In the genomic region with DNA sequence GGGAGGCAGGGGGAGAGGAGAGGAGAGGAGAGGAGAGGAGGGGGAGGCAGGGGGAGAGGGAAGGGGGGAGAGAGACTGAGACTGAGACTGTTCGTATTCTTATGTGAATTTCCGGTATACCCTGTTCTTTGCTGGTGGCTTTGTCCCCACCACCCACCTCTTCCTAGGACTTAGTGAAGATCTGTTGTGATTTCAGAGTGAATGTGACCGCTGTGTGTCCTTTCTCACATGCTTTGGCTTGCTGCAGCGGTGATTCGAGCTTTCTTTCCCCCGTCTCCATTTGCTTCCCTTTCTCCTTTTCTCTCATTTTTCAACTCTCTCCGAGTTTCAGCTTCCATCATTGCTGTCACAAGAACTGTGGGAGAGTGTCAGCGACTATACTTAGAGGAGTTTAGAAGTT, we compare ENCODE assay signal across 17 mouse cellular contexts. TPM values are rescaled to one million over a fixed set of nuclear protein-coding genes. Genes with fewer than 3 reads are reported as not detected.
A peak's percentile ranks its signal among the peaks of the same experiment; 100 is the strongest.
DNase-seq lines count a peak whose midpoint lies in the region; ATAC-seq lines count a peak whose summit lies in the region.
"Had no signal": no experiment of that assay in that cellular context is flagged by ENCODE, and none has a peak within 500 bp of the region (broad histone marks: within the 10 kb centered on the region; RNA-seq: fewer than 3 reads in every experiment).

No protein-coding gene starts in this region.

- H3K4me1 ChIP-seq in embryonic facial prominence, embryonic 13.5 days: peaks cover 5% of the 10 kb centered on the region; the same call in 1 of the 2 replicates
- H3K4me1 ChIP-seq in embryonic facial prominence, embryonic 10.5 days: no peaks in the 10 kb centered on the region
- peaks cover 4% of the 10 kb centered on the region for H3K4me1 ChIP-seq in liver, embryonic 11.5 days (replicated peaks; ENCODE audit: control insufficient read depth, insufficient read depth, low read length)
- H3K4me1 ChIP-seq in liver, embryonic 12.5 days: peaks cover 23% of the 10 kb centered on the region
- peaks cover 10% of the 10 kb centered on the region for H3K4me1 ChIP-seq in limb, embryonic 12.5 days (replicated peaks)
- no peaks in the 10 kb centered on the region; the same call in 1 of the 2 replicates for H3K4me1 ChIP-seq in hindbrain, embryonic 13.5 days (replicated peaks)

- no peaks in the 10 kb centered on the region for H3K27me3 ChIP-seq in embryonic facial prominence, embryonic 13.5 days
- no peaks in the 10 kb centered on the region for H3K27me3 ChIP-seq in embryonic facial prominence, embryonic 10.5 days (replicated peaks; ENCODE audit: low read depth, poor library complexity, severe bottlenecking)
- no peaks in the 10 kb centered on the region for H3K27me3 ChIP-seq in liver, embryonic 11.5 days (replicated peaks; ENCODE audit: control insufficient read depth, insufficient read depth, low read length)
- no peaks in the 10 kb centered on the region for H3K27me3 ChIP-seq in liver, embryonic 12.5 days (replicated peaks)
- no peaks in the 10 kb centered on the region for H3K27me3 ChIP-seq in limb, embryonic 12.5 days
- no peaks in the 10 kb centered on the region for H3K27me3 ChIP-seq in hindbrain, embryonic 13.5 days

- peak overlapping the region; percentile 82 for H3K27ac ChIP-seq in embryonic facial prominence, embryonic 13.5 days
- no peak overlapping the region for H3K27ac ChIP-seq in embryonic facial prominence, embryonic 10.5 days (replicated peaks)
- H3K27ac ChIP-seq in liver, embryonic 11.5 days (ENCODE audit: low read depth, low read length): no peak overlapping the region
- no peak overlapping the region for H3K27ac ChIP-seq in liver, embryonic 12.5 days
- peak overlapping the region; percentile 35; the same call in 1 of the 2 replicates for H3K27ac ChIP-seq in limb, embryonic 12.5 days
- no peak overlapping the region for H3K27ac ChIP-seq in hindbrain, embryonic 13.5 days

- 59% methylated on average over 8 of the region's 8 CpGs for WGBS in embryonic facial prominence, embryonic 13.5 days
- whole genome bisulfite sequencing in embryonic facial prominence, embryonic 10.5 days: 73% methylated on average over 8 of the region's 8 CpGs
- WGBS in liver, embryonic 11.5 days: 70% methylated on average over 8 of the region's 8 CpGs
- WGBS in liver, embryonic 12.5 days (ENCODE audit: insufficient replicate concordance): 65% methylated on average over 8 of the region's 8 CpGs
- WGBS in limb, embryonic 12.5 days: 69% methylated on average over 8 of the region's 8 CpGs
- WGBS in hindbrain, embryonic 13.5 days: 83% methylated on average over 8 of the region's 8 CpGs

- no peak overlapping the region for H3K4me3 ChIP-seq in embryonic facial prominence, embryonic 13.5 days
- H3K4me3 ChIP-seq in embryonic facial prominence, embryonic 10.5 days: no peak overlapping the region
- no peak overlapping the region for H3K4me3 ChIP-seq in liver, embryonic 11.5 days (ENCODE audit: low read depth, low read length)
- H3K4me3 ChIP-seq in liver, embryonic 12.5 days: no peak overlapping the region
- H3K4me3 ChIP-seq in limb, embryonic 12.5 days (replicated peaks): no peak overlapping the region
- no peak overlapping the region for H3K4me3 ChIP-seq in hindbrain, embryonic 13.5 days

- no peak overlapping the region for H3K4me2 ChIP-seq in embryonic facial prominence, embryonic 13.5 days
- H3K4me2 ChIP-seq in liver, embryonic 11.5 days: no peak overlapping the region
- no peak overlapping the region for H3K4me2 ChIP-seq in liver, embryonic 12.5 days
- H3K4me2 ChIP-seq in limb, embryonic 12.5 days: no peak overlapping the region
- H3K4me2 ChIP-seq in hindbrain, embryonic 13.5 days: no peak overlapping the region
- H3K4me2 ChIP-seq: heart, embryonic 11.5 days had no signal

- ATAC-seq in embryonic facial prominence, embryonic 13.5 days (ENCODE audit: insufficient number of reproducible peaks, insufficient read depth, low FRiP score, low TSS enrichment, low read depth): no peak
- ATAC-seq in liver, embryonic 11.5 days (replicated peaks; ENCODE audit: low FRiP score): no peak
- no peak for ATAC-seq in liver, embryonic 12.5 days
- no peak for ATAC-seq in limb, embryonic 12.5 days (ENCODE audit: insufficient number of reproducible peaks, insufficient read depth, low FRiP score, low TSS enrichment, low read depth)
- ATAC-seq in hindbrain, embryonic 13.5 days (ENCODE audit: low FRiP score): no peak

- DNase-seq in embryonic facial prominence, embryonic 10.5 days (ENCODE audit: low spot score): no peak
- DNase-seq in liver, embryonic 11.5 days (ENCODE audit: low spot score): peak; percentile 18
- DNase-seq in R1 (ENCODE audit: low read depth, low spot score): peak; percentile 72
- DNase-seq in layer of hippocampus, postnatal 36 days: no peak
- DNase-seq: adrenal gland, adult 2 months; cerebellum, postnatal 14 days; lung, adult 2 months; midbrain, embryonic 14.5 days; right cerebral cortex, postnatal 25 days; thymus, postnatal 4 days had no signal

- no peak overlapping the region for H3K9ac ChIP-seq in embryonic facial prominence, embryonic 13.5 days
- 0 out of 2 replicates have a peak overlapping the region, but pooled peaks have one; percentile 8 for H3K9ac ChIP-seq in liver, embryonic 11.5 days (ENCODE audit: low read depth, low read length)
- H3K9ac ChIP-seq in liver, embryonic 12.5 days: no peak overlapping the region
- H3K9ac ChIP-seq in limb, embryonic 12.5 days (replicated peaks): no peak overlapping the region
- H3K9ac ChIP-seq in hindbrain, embryonic 13.5 days: no peak overlapping the region

- no peaks in the 10 kb centered on the region for H3K36me3 ChIP-seq in embryonic facial prominence, embryonic 13.5 days
- no peaks in the 10 kb centered on the region for H3K36me3 ChIP-seq in embryonic facial prominence, embryonic 10.5 days (replicated peaks)
- no peaks in the 10 kb centered on the region for H3K36me3 ChIP-seq in liver, embryonic 11.5 days (ENCODE audit: control insufficient read depth, insufficient read depth, low read length)
- H3K36me3 ChIP-seq in liver, embryonic 12.5 days: no peaks in the 10 kb centered on the region
- no peaks in the 10 kb centered on the region for H3K36me3 ChIP-seq in limb, embryonic 12.5 days
- no peaks in the 10 kb centered on the region for H3K36me3 ChIP-seq in hindbrain, embryonic 13.5 days

- H3K9me3 ChIP-seq in embryonic facial prominence, embryonic 13.5 days: peaks cover 3% of the 10 kb centered on the region; the same call in 1 of the 2 replicates
- H3K9me3 ChIP-seq in embryonic facial prominence, embryonic 10.5 days: peaks cover 7% of the 10 kb centered on the region; the same call in 1 of the 2 replicates
- H3K9me3 ChIP-seq in liver, embryonic 11.5 days (ENCODE audit: control insufficient read depth, low read length): no peaks in the 10 kb centered on the region
- H3K9me3 ChIP-seq in liver, embryonic 12.5 days (replicated peaks): no peaks in the 10 kb centered on the region
- peaks cover 11% of the 10 kb centered on the region; the same call in 1 of the 2 replicates for H3K9me3 ChIP-seq in limb, embryonic 12.5 days
- no peaks in the 10 kb centered on the region for H3K9me3 ChIP-seq in hindbrain, embryonic 13.5 days

RNA-seq across cellular contexts. Expression of a gene that starts 18.3 kb away (rescaled TPM):
- 3.2 and 3.8 TPM in 2 replicates for polyA plus RNA-seq in embryonic facial prominence, embryonic 13.5 days (2015; fragmentation: Nextera tagmentation; extraction: Ambion mirVana)
- polyA plus RNA-seq in embryonic facial prominence, embryonic 10.5 days (2016; fragmentation: Nextera tagmentation; extraction: Ambion mirVana): 2.4 and 2.9 TPM in 2 replicates
- 3.2 and 3.9 TPM in 2 replicates for polyA plus RNA-seq in liver, embryonic 11.5 days (2014; fragmentation: Nextera tagmentation; extraction: Ambion mirVana)
- 1.8 and 2.1 TPM in 2 replicates for polyA plus RNA-seq in liver, embryonic 12.5 days (2016; fragmentation: Nextera tagmentation; extraction: Ambion mirVana)
- polyA plus RNA-seq in limb, embryonic 12.5 days (2016; fragmentation: Nextera tagmentation; extraction: Ambion mirVana): 2.4 and 3.0 TPM in 2 replicates
- 1.0 and 1.2 TPM in 2 replicates for polyA plus RNA-seq in hindbrain, embryonic 13.5 days (2015; fragmentation: Nextera tagmentation; extraction: Ambion mirVana)
- under 1 TPM; 0.77 to 0.81 TPM for total RNA-seq in layer of hippocampus, postnatal 36 days (2021)

RNA-seq across cellular contexts. Expression of a gene that starts 31.1 kb away (rescaled TPM):
- 0.45 and 0.69 TPM in 2 replicates for polyA plus RNA-seq in embryonic facial prominence, embryonic 13.5 days (2015; fragmentation: Nextera tagmentation; extraction: Ambion mirVana)
- 0.22 TPM in 1 of 2 replicates, not detected in the other for polyA plus RNA-seq in embryonic facial prominence, embryonic 10.5 days (2016; fragmentation: Nextera tagmentation; extraction: Ambion mirVana)
- not detected in 2 replicates for polyA plus RNA-seq in liver, embryonic 11.5 days (2014; fragmentation: Nextera tagmentation; extraction: Ambion mirVana)
- polyA plus RNA-seq in liver, embryonic 12.5 days (2016; fragmentation: Nextera tagmentation; extraction: Ambion mirVana): 0.08 TPM in 1 of 2 replicates, not detected in the other
- 0.45 and 0.51 TPM in 2 replicates for polyA plus RNA-seq in limb, embryonic 12.5 days (2016; fragmentation: Nextera tagmentation; extraction: Ambion mirVana)
- 0.21 and 0.36 TPM in 2 replicates for polyA plus RNA-seq in hindbrain, embryonic 13.5 days (2015; fragmentation: Nextera tagmentation; extraction: Ambion mirVana)
- total RNA-seq in layer of hippocampus, postnatal 36 days (2021): not detected
- total RNA-seq: gastrocnemius, adult 18-20 months; left cerebral cortex, postnatal 25 days had no signal
- polyA plus RNA-seq: midbrain, embryonic 14.5 days had no signal

Comparison
In these comparisons a context has a peak if more than half of its experiments do, and no peak if none do; other contexts are left out.
1. H3K27ac ChIP-seq: peak in embryonic facial prominence, embryonic 13.5 days (single experiment) and limb, embryonic 12.5 days (single experiment); none in embryonic facial prominence, embryonic 10.5 days (single experiment), liver, embryonic 11.5 days (single experiment), liver, embryonic 12.5 days (single experiment) and hindbrain, embryonic 13.5 days (single experiment).
2. DNase-seq: peak in liver, embryonic 11.5 days (single experiment) and R1 (single experiment); none in embryonic facial prominence, embryonic 10.5 days (single experiment) and layer of hippocampus, postnatal 36 days (0 of 2).